Mouse (Mus musculus) thymus, adult 2 months (tissue): Measurements from ENCODE around the gene Tas2r143. TPM values are rescaled to one million over a fixed set of nuclear protein-coding genes. Genes with fewer than 3 reads are reported as not detected.

Source experiments
- DNase-seq: peaks from one replicate; pipeline ENCODE4 v3.0.0; 2021
- H3K27ac ChIP-seq: fragments of 200-500 bp; 2 replicates; pipeline ENCODE4 v1.5.1; 2012; ENCODE audit warnings: low read length, control low read depth; ENCODE audit not compliant: control insufficient read depth, insufficient read depth
- H3K27me3 ChIP-seq: fragments of 200-500 bp; 2 replicates; pipeline ENCODE4 v1.6.1; 2012; ENCODE audit warnings: mild to moderate bottlenecking, low read length, moderate library complexity, mixed read lengths; ENCODE audit not compliant: control insufficient read depth, insufficient read depth
- H3K36me3 ChIP-seq: fragments of 200-500 bp; 2 replicates; pipeline ENCODE4 v1.6.1; 2012; ENCODE audit warnings: mild to moderate bottlenecking, low read length, moderate library complexity; ENCODE audit not compliant: control insufficient read depth, insufficient read depth
- H3K4me1 ChIP-seq: fragments of 200-500 bp; replicated peaks from 2 replicates; pipeline ENCODE4 v1.6.1; 2012; ENCODE audit warnings: low read length; ENCODE audit not compliant: control insufficient read depth, insufficient read depth
- H3K4me3 ChIP-seq: fragments of 200-500 bp; 2 replicates; pipeline ENCODE4 v1.5.1; 2012; ENCODE audit warnings: mild to moderate bottlenecking, low read length, control low read depth, moderate library complexity; ENCODE audit not compliant: control insufficient read depth, insufficient read depth
- CTCF ChIP-seq: fragments of 200-500 bp; IDR thresholded peaks from 2 replicates; pipeline ENCODE4 v1.5.1; 2012; ENCODE audit warnings: mild to moderate bottlenecking, control low read depth, low read length, moderate library complexity, borderline replicate concordance; ENCODE audit not compliant: control insufficient read depth, poor library complexity, insufficient read depth; ENCODE audit errors: extremely low read depth
- POLR2A ChIP-seq: fragments of 200-500 bp; IDR thresholded peaks from 2 replicates; pipeline ENCODE4 v1.6.1; 2012; ENCODE audit warnings: mild to moderate bottlenecking, low read length, control low read depth, moderate library complexity; ENCODE audit not compliant: control insufficient read depth, poor library complexity, insufficient read depth; ENCODE audit errors: extremely low read depth
- WGBS: fragments of 180-500 bp; shearing (Covaris S2); methylation state at CpG from one replicate; pipeline ENCODE4 v1.1.7; 2018; 5-methylcytosine and 5-hydroxymethylcytosine counted together
- polyA plus RNA-seq: library from polyadenylated mRNA; depleted of rRNA; stranded (reverse); fragments of >200 nt; gene quantifications from 2 replicates; pipeline ENCODE4 v1.2.3, GENCODE M21; 2012

Gene Tas2r143
- polyA plus RNA-seq, 1 experiment: 0.55 TPM

GRCm38 (mm10) chr6:42360231-42360840 lies 39.7 kb upstream of the Tas2r143 start:
- TF ChIP-seq CTCF (no peak), POLR2A (no peak)
- peaks cover 35% of the 10 kb centered on the region for H3K36me3 ChIP-seq
- no peaks in the 10 kb centered on the region for H3K27me3 ChIP-seq
- no peak overlapping the region for H3K27ac ChIP-seq
- no peak for DNase-seq
- H3K4me1 ChIP-seq: no peaks in the 10 kb centered on the region
- no peak overlapping the region for H3K4me3 ChIP-seq
- 90% methylated on average over 6 of the region's 6 CpGs for WGBS

- no peaks in the 10 kb centered on the region for H3K4me1 ChIP-seq
- TF ChIP-seq POLR2A: no peak
- no peak for TF ChIP-seq CTCF
- H3K36me3 ChIP-seq: peaks cover 29% of the 10 kb centered on the region
- 96% methylated on average over 13 of the region's 13 CpGs for WGBS
- DNase-seq: no peak
- no peaks in the 10 kb centered on the region for H3K27me3 ChIP-seq
- H3K27ac ChIP-seq: no peak overlapping the region
- no peak overlapping the region for H3K4me3 ChIP-seq
Measured at GRCm38 (mm10) chr6:42361041-42361895, 38.8 kb upstream of the Tas2r143 start.

- Histone ChIP-seq H3K27me3 (no peaks in the 10 kb centered on the region), H3K27ac (no peak overlapping the region), H3K36me3 (peaks cover 21% of the 10 kb centered on the region), H3K4me3 (no peak overlapping the region), H3K4me1 (no peaks in the 10 kb centered on the region)
- WGBS: 94% methylated on average over 1 of the region's 1 CpGs
- no peak for DNase-seq
- TF ChIP-seq CTCF: no peak
Measured at GRCm38 (mm10) chr6:42362074-42362473, 38.0 kb upstream of the Tas2r143 start.

- Histone ChIP-seq H3K4me1 (no peaks in the 10 kb centered on the region), H3K4me3 (no peak overlapping the region), H3K27me3 (no peaks in the 10 kb centered on the region), H3K36me3 (peaks cover 17% of the 10 kb centered on the region), H3K27ac (no peak overlapping the region)
- DNase-seq: no peak
- 96% methylated on average over 1 of the region's 1 CpGs for WGBS
- no peak for TF ChIP-seq POLR2A
- TF ChIP-seq CTCF: no peak
Measured at GRCm38 (mm10) chr6:42362497-42362896, 37.5 kb upstream of the Tas2r143 start.

GRCm38 (mm10) chr6:42362974-42363373 lies 37.1 kb upstream of the Tas2r143 start:
- Histone ChIP-seq H3K27me3 (no peaks in the 10 kb centered on the region), H3K27ac (no peak overlapping the region), H3K4me1 (no peaks in the 10 kb centered on the region), H3K36me3 (peaks cover 12% of the 10 kb centered on the region), H3K4me3 (no peak overlapping the region)
- no peak for DNase-seq
- no peak for TF ChIP-seq POLR2A
- TF ChIP-seq CTCF: no peak
- WGBS: 68% methylated on average over 3 of the region's 3 CpGs

- WGBS: 95% methylated on average over 4 of the region's 4 CpGs
- no peak overlapping the region for H3K4me3 ChIP-seq
- DNase-seq: no peak
- no peaks in the 10 kb centered on the region for H3K27me3 ChIP-seq
- TF ChIP-seq POLR2A: no peak
- no peak for TF ChIP-seq CTCF
- no peak overlapping the region for H3K27ac ChIP-seq
- no peaks in the 10 kb centered on the region for H3K4me1 ChIP-seq
- H3K36me3 ChIP-seq: peaks cover 4% of the 10 kb centered on the region
Measured at GRCm38 (mm10) chr6:42364066-42364465, 36.0 kb upstream of the Tas2r143 start.

- Histone ChIP-seq H3K27ac (no peak overlapping the region), H3K4me3 (no peak overlapping the region), H3K4me1 (no peaks in the 10 kb centered on the region), H3K27me3 (no peaks in the 10 kb centered on the region), H3K36me3 (no peaks in the 10 kb centered on the region)
- no peak for TF ChIP-seq POLR2A
- TF ChIP-seq CTCF: no peak
- whole genome bisulfite sequencing: 96% methylated on average over 15 of the region's 15 CpGs
- DNase-seq: no peak
Measured at GRCm38 (mm10) chr6:42364607-42365006, 35.4 kb upstream of the Tas2r143 start.
